Mouse (Mus musculus) cortical plate, adult 2 months (tissue): Measurements from ENCODE around the gene Crtc2. TPM values are rescaled to one million over a fixed set of nuclear protein-coding genes. Genes with fewer than 3 reads are reported as not detected.
A peak's percentile ranks its signal among the peaks of the same experiment; 100 is the strongest.

Source experiments
- H3K27ac ChIP-seq: fragments of 200-500 bp; 2 replicates; pipeline ENCODE4 v1.5.1; 2012; ENCODE audit warnings: low read length, control low read depth, inconsistent platforms; ENCODE audit not compliant: insufficient read depth
- H3K4me1 ChIP-seq: fragments of 200-500 bp; 2 replicates; pipeline ENCODE4 v1.6.1; 2011; ENCODE audit warnings: low read length; ENCODE audit not compliant: control insufficient read depth, insufficient read depth
- H3K4me3 ChIP-seq: fragments of 200-500 bp; 2 replicates; pipeline ENCODE4 v1.5.1; 2011; ENCODE audit warnings: mild to moderate bottlenecking, low read length, control low read depth; ENCODE audit not compliant: insufficient read depth
- CTCF ChIP-seq: fragments of 200-500 bp; IDR thresholded peaks from 2 replicates; pipeline ENCODE4 v1.5.1; 2011; ENCODE audit warnings: mild to moderate bottlenecking, control low read depth, low read length; ENCODE audit not compliant: insufficient read depth; ENCODE audit errors: extremely low read depth
- POLR2A ChIP-seq: fragments of 200-500 bp; IDR thresholded peaks from 2 replicates; pipeline ENCODE4 v1.6.1; 2011; ENCODE audit warnings: mild to moderate bottlenecking, low read length, control low read depth; ENCODE audit not compliant: insufficient read depth; ENCODE audit errors: extremely low read depth
- polyA plus RNA-seq: library from polyadenylated mRNA; depleted of rRNA; stranded (reverse); fragments of >200 nt; gene quantifications from 2 replicates; pipeline ENCODE4 v1.2.3, GENCODE M21; 2012

Crtc2 gene
- polyA plus RNA-seq, 1 experiment = 45.7 TPM

DNA sequence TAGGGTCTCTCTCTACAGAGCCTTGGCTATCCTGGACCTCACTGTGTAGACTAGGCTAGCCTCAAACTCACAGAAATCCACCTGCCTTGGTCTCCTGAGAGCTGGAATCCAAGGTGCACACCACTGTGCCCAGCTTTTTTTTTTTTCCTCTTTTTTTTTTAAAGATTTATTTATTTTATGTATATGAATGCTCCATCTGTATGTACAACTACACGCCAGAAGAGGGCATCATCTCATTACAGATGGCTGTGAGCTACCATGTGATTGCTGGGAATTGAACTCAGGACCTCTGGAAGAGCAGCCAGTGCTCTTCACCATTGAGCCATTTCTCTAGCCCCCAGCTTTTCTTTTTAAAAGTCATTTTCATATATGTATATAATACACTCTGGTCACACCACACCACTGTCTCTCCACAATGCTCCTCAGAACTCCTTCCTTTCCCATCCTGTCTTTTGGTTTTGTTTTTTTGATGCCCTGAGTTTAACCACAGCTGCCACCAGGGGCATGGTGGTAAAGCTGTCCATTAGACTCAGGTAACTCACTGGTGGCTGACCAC, 38.1 kb upstream of the Crtc2 start:
- Histone ChIP-seq H3K4me3 (no peak overlapping the region), H3K4me1 (peaks cover 8% of the 10 kb centered on the region; the same call in 1 of the 2 replicates), H3K27ac (no peak overlapping the region)
- no peak for TF ChIP-seq CTCF
- no peak for TF ChIP-seq POLR2A

DNA sequence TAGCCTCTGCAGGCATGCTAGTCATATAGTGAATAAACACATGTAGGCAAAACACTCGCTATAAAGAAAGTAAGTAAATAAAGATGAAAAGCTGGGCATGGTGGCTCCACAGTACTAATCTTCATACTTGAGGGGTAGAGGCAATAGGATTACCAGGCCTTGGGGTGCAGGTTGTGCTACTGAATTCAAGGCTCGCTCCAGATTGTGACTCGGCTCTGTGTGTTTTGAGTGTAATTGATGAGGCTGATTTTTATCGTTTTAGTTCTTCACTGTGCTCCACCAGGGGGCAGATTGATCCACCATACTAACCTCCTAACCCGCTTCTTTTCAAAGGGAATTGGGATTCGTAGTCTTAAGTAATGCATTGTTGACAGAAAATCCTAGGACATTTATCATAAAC, 33.9 kb upstream of the Crtc2 start:
- H3K4me3 ChIP-seq = 0 out of 2 replicates have a peak overlapping the region, but pooled peaks have one; percentile 3
- H3K27ac ChIP-seq = no peak overlapping the region
- TF ChIP-seq CTCF (peak; percentile 51; the same call in 1 of the 2 replicates), POLR2A (no peak)
- H3K4me1 ChIP-seq = no peaks in the 10 kb centered on the region

DNA sequence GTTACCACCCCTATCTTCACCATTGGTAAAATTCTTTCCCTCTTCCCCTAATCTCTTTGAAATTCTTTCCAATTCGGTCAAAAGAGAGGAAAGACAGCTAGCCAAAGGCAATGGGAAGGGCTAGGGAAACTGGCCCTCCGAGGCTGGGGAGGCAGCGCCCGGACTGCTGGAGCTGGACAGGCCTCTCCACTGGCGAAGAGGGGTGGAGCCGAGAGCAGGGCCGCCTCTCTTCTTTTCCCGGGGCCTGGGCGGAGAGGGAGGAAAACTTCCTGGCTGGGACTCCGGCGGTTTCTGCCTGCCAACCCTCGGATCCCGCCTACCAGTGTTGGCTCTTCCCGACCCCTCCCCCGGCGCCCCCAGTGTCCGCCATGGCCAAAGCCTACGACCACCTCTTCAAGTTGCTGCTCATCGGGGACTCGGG, 33.4 kb upstream of the Crtc2 start:
- no peaks in the 10 kb centered on the region for H3K4me1 ChIP-seq
- peak overlapping the region; percentile 3; the same call in 1 of the 2 replicates for H3K4me3 ChIP-seq
- no peak overlapping the region for H3K27ac ChIP-seq
- TF ChIP-seq CTCF = no peak
- no peak for TF ChIP-seq POLR2A

DNA sequence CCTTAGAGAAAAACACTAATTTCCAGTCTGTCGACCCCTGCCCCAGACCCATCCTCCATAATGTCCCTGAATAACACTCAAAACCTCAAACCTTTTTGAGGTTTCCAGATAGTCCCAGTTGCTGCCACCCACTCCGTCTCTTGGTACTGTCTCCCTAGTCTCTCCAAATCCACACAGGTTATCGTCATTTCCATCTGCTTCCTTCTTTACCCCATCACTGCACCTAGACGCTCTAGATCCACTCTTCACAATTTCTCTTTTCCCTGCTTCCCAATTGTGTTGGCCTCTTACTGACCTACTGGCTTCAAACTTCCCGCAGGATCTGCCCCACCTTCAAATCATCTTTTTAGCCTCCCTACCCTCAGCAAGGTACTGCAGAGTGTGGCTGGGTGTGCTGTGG, 32.8 kb upstream of the Crtc2 start:
- H3K27ac ChIP-seq = no peak overlapping the region
- no peak for TF ChIP-seq POLR2A
- no peak for TF ChIP-seq CTCF
- 0 out of 2 replicates have a peak overlapping the region, but pooled peaks have one; percentile 3 for H3K4me3 ChIP-seq
- no peaks in the 10 kb centered on the region for H3K4me1 ChIP-seq

DNA sequence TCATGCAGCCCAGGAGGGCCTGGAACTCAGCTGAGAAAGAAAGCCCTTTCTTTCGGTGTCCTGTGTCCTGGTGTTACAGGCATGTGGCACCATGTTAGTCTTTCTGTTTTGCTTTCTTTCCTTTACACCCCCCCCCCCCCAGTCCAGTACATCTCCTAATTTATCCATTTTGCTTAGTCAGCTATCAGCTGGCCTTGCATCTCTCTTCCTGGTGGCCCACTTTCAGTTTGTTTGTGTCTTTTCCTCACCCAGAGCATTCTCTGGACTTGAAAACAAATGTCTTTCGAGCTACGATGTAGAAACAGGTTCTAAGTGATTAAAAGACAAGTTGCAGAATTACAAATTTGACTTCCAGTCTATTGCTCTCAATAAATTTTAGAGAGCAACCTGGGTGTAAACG, 31.5 kb upstream of the Crtc2 start:
- Histone ChIP-seq H3K4me3 (no peak overlapping the region), H3K4me1 (no peaks in the 10 kb centered on the region), H3K27ac (no peak overlapping the region)
- TF ChIP-seq POLR2A (no peak), CTCF (no peak)

DNA sequence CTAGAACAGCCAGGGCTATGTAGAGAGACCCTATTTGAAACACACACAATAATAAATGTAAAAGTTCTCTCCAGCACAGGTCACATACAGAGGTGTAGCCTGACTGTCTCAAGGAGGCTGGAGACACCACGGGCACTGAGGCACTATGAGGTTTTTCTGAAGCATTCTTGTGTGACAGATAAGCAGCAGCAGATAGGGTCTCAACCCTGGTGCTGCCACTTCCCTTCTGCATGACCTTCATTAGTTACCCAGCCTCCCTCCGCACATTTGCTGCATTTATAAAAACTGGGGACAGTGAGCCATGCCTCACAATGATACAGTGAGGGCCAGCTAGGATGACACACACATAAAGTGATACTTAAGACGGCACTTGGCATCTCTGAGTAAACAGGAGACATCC, 31.0 kb upstream of the Crtc2 start:
- no peak for TF ChIP-seq CTCF
- TF ChIP-seq POLR2A = no peak

DNA sequence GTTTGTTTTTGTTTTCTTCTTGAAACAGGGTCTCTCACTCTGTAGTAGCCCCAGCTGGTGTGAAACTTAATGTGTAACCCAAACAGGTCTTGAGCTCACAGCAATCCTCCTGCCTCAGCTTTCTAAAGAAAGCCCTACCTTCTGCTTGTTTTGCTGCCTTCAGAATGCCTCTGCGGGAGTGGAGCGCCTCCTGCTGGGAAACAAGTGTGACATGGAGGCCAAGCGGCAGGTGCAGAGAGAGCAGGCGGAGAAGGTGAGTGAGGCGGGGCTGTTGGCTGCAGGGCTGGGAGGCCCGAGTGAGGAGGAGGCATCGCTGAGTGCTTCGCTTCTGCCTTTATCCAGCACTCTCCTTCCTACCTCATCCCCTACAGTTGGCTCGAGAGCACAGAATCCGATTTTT, 29.6 kb upstream of the Crtc2 start:
- H3K27ac ChIP-seq = no peak overlapping the region
- TF ChIP-seq POLR2A (no peak), CTCF (no peak)
- H3K4me3 ChIP-seq = no peak overlapping the region
- H3K4me1 ChIP-seq = no peaks in the 10 kb centered on the region

More for the DNA sequence above, 31.0 kb upstream of the Crtc2 start:
- Histone ChIP-seq H3K4me3 (no peak overlapping the region), H3K4me1 (no peaks in the 10 kb centered on the region), H3K27ac (no peak overlapping the region)

DNA sequence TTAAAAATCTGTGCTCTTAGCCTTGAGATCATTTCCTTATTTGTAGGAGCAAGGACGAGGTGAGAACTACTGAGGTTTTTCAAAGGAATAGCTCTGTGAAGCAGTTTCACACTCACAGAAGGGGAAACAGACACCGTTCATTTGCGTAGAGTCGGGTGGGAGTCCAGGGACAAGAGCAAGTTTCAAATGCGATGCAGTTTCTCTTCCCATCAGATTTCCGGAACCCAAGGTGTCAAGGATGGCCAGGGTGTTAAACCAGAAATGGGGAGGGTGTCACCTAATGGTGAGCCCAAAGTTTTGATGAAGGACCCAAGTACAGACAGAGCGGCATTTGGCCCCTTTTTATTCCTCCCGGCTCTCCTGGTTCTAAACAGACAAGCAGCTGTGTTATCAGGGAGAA, 22.9 kb upstream of the Crtc2 start:
- TF ChIP-seq CTCF (no peak), POLR2A (no peak)
- Histone ChIP-seq H3K4me3 (peak overlapping the region; percentile 66), H3K4me1 (peaks cover 2% of the 10 kb centered on the region), H3K27ac (no peak overlapping the region)

DNA sequence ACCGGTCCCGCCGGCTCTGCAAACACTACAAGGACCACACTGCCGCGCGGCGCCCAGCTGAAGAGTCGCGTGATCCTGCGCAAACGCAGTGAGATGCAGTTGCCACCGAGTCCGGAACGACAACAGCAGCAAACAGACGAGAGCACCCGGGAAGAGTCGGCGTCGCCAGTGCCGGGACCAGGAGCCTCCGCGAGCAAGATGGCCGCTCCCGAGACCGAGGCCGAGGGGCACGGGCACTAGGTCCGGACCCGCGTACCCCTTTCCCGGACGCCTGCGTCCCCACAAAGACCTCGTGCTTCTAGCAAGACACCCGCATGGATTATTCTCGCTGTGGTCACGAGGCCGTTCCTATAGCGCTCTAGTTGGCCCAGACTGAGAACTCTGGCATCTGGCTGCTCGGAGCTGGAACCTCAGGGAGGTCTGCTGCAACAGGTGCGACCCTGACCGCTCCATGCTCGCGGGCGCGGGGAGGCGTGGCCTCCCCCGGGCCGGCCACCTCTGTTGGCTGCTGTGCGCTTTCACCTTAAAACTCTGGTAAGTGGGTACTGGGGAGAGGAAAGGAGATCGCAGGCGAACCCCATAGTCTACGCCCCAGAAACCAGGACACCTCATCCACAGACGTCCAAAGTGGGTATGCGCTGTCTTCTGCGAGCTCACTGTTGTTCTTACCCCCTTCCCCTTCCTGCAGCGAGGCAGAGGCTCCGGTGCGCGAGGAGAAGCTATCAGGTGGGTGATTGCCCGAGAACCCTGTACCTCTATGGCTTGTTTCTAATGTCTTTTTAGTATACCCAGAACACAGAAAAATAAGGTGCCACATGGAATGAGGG, 22.2 kb upstream of the Crtc2 start, which contains the start of gene Jtb:
Gene Jtb, plus strand, starts transcription at position 91 of the 827 bp plus-strand sequence.
- Histone ChIP-seq H3K4me3 (peak within 1 kb of the TSS; percentile 66), H3K4me1 (peaks cover 2% of the 10 kb centered on the region), H3K27ac (no peak within 1 kb of the TSS)
- no peak for TF ChIP-seq CTCF
- TF ChIP-seq POLR2A = peak; percentile 95

DNA sequence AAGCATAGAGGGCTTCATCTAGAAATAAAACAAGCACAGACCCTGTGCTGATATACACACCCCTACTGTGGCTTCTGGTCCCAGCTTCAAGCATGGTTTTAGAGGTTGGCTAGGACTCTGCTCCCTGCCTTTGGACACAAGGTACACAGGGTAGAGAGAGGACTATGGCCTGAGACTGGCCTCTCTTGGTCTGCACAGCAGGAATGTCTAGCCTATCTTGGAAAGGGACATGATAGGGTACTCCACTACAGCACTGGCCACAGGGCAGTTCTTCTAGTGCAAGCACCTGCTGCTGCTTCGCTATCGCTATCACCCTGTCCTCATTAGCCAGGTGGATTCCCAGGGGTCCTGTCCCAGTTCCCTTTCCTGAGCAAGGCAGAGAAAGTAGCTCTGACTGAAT, 12.7 kb upstream of the Crtc2 start:
- no peaks in the 10 kb centered on the region for H3K4me1 ChIP-seq
- H3K27ac ChIP-seq = no peak overlapping the region
- TF ChIP-seq CTCF (no peak), POLR2A (no peak)
- H3K4me3 ChIP-seq = no peak overlapping the region
